ENCODE assay signal across 8 mouse cellular contexts in the genomic region with DNA sequence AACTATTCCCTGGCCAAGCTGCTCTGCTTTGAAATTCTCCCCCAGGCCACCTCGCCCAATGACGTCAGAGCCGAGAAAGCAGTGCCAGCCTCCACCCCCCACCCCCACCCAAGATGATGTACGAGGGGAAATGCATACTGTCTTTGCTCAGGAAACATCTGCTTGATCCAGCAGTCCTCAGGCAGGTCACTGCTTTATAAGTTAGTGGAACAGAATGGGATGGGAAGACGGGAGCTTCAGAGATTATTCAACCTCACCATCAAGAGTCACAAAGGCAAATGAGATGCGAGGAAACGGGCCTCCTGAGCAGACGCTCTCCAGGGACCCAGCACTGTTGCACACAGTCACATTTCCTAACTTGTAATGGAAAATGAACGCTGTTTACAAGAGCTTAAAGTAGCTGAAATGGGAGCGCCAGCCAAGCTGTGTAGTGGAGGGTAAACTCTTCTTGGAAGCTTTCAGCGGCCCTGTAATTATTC. TPM values are rescaled to one million over a fixed set of nuclear protein-coding genes. Genes with fewer than 3 reads are reported as not detected.
DNase-seq lines count a peak whose midpoint lies in the region; ATAC-seq and TF ChIP-seq lines count a peak whose summit lies in the region.

No protein-coding gene starts in this region.

- peak overlapping the region in 2 of 3 experiments; percentile 13 to 29 for H3K4me3 ChIP-seq in CH12.LX (replicated peaks in 1 of 3; ENCODE audit: low read depth in 2 of 3, low read length in 2 of 3, poor library complexity in 1 of 3)
- no peak overlapping the region for H3K4me3 ChIP-seq in left cerebral cortex, adult 2 months

- in situ Hi-C loops in CH12.LX (cut with MboI; ENCODE audit: low pct_ligation_motif_present, low pct_unique_long_range_greater_than_20kb, low sequenced_read_pairs) = loop anchor here (25.0 kb wide), 1 partner anchor 634 kb away; no protein-coding TSS in a partner anchor

- TF ChIP-seq EP300 in CH12.LX (IDR thresholded peaks at IDR 0.05; ENCODE audit: low read length) = peak; percentile 90

- ATAC-seq in megakaryocyte progenitor cell, adult 5-6 weeks (replicated peaks; ENCODE audit: poor library complexity) = 0 out of 2 replicates have a peak, but pooled peaks have one; percentile 17

- DNase-seq in CH12.LX (ENCODE audit: extremely low read depth) = peak; percentile 91
- peak; percentile 32 to 61 for DNase-seq in adrenal gland, postnatal 36 days
- DNase-seq in heart, adult 18-20 months = peak; percentile 49 to 59
- peak; percentile 44 to 66 for DNase-seq in kidney, adult 8-10 months
- no peak for DNase-seq in B cell, adult 2 months
- no peak for DNase-seq in left cerebral cortex, adult 2 months (ENCODE audit: extremely low spot score in 1 of 2, low spot score in 2 of 2)
- no peak for DNase-seq in testis, postnatal 14 days (ENCODE audit: low spot score)

- H3K4me2 ChIP-seq in CH12.LX (ENCODE audit: insufficient read depth, low read depth, poor library complexity, severe bottlenecking) = peak overlapping the region; percentile 70

- intact Hi-C loops in left cerebral cortex, adult 2 months (cut with DNase I) = loop anchor here (2.0 kb wide), 1 partner anchor 46 kb away; no protein-coding TSS in a partner anchor

- no peak overlapping the region for H3K27ac ChIP-seq in CH12.LX (ENCODE audit: insufficient read depth, low read depth)
- no peak overlapping the region for H3K27ac ChIP-seq in left cerebral cortex, adult 2 months

- peaks cover 32 to 53% of the 10 kb centered on the region in 2 experiments for H3K4me1 ChIP-seq in CH12.LX (ENCODE audit: control insufficient read depth in 1 of 2, insufficient read depth in 2 of 2)

- peak overlapping the region; percentile 21; the same call in 1 of the 2 replicates for H3K9ac ChIP-seq in CH12.LX (ENCODE audit: insufficient read depth, low read depth)

- no peaks in the 10 kb centered on the region for H3K36me3 ChIP-seq in CH12.LX (replicated peaks in 1 of 2; ENCODE audit: control insufficient read depth in 1 of 2, insufficient read depth in 1 of 2, low read length in 1 of 2)

- dilution Hi-C loops in CH12.LX (cut with MboI; ENCODE audit: extremely low pct_ligation_motif_present, extremely low pct_unique_long_range_greater_than_20kb, low sequenced_read_pairs) = no loop called here

- H3K9me3 ChIP-seq in CH12.LX (replicated peaks; ENCODE audit: low read length) = peaks cover 4% of the 10 kb centered on the region

- no peaks in the 10 kb centered on the region for H3K27me3 ChIP-seq in CH12.LX (replicated peaks)

- H3K79me2 ChIP-seq in CH12.LX (replicated peaks; ENCODE audit: control insufficient read depth, extremely low read depth, insufficient read depth, poor library complexity, severe bottlenecking) = no peaks in the 10 kb centered on the region

- no peak for TF ChIP-seq RAD21 in CH12.LX (IDR thresholded peaks at IDR 0.05; ENCODE audit: low read depth, low read length)

- TF ChIP-seq POLR2A in CH12.LX (IDR thresholded peaks at IDR 0.05; ENCODE audit: low read depth, low read length) = no peak

- TF ChIP-seq CTCF in CH12.LX (conservative IDR thresholded peaks at IDR 0.05 in 1 of 2, IDR thresholded peaks at IDR 0.05 in 1 of 2; ENCODE audit: low read depth in 2 of 2, low read length in 2 of 2) = no peak
- no peak for TF ChIP-seq CTCF in left cerebral cortex, adult 2 months (IDR thresholded peaks at IDR 0.05)

TF ChIP-seq in CH12.LX, 34 proteins besides CTCF, POLR2A, EP300 and RAD21:
- TF ChIP-seq SIN3A (IDR thresholded peaks at IDR 0.05; ENCODE audit: low read length) = peak; percentile 70
- TF ChIP-seq ZC3H11A (IDR thresholded peaks at IDR 0.05; ENCODE audit: low read depth, low read length) = no peak
- TF ChIP-seq IRF4 (IDR thresholded peaks at IDR 0.05; ENCODE audit: low read depth, low read length) = peak; percentile 88
- TF ChIP-seq TBP (conservative IDR thresholded peaks at IDR 0.05; ENCODE audit: low read depth, low read length) = no peak
- peak; percentile 12; the same call in 1 of the 2 replicates for TF ChIP-seq NELFE (IDR thresholded peaks at IDR 0.05; ENCODE audit: low read depth, low read length)
- peak; percentile 52; the same call in 1 of the 2 replicates for TF ChIP-seq MAFK (IDR thresholded peaks at IDR 0.05; ENCODE audit: insufficient replicate concordance, low read length)
- no peak; the same call in 1 of the 2 replicates for TF ChIP-seq RCOR1 (conservative IDR thresholded peaks at IDR 0.05; ENCODE audit: low read depth, low read length)
- no peak for TF ChIP-seq USF2 (conservative IDR thresholded peaks at IDR 0.05; ENCODE audit: low read depth, low read length)
- peak; percentile 85 for TF ChIP-seq TCF12 (IDR thresholded peaks at IDR 0.05; ENCODE audit: low read depth, low read length)
- TF ChIP-seq NRF1 (IDR thresholded peaks at IDR 0.05; ENCODE audit: low read depth, low read length) = 0 out of 2 replicates have a peak, but pooled peaks have one; percentile 15
- TF ChIP-seq MAX (IDR thresholded peaks at IDR 0.05; ENCODE audit: low read length) = no peak
- no peak for TF ChIP-seq CHD1 (IDR thresholded peaks at IDR 0.05; ENCODE audit: low read depth, low read length)
- TF ChIP-seq MYC (IDR thresholded peaks at IDR 0.05; ENCODE audit: low read depth, low read length) = no peak; the same call in 1 of the 2 replicates
- peak; percentile 43; the same call in 1 of the 2 replicates for TF ChIP-seq ELF1 (IDR thresholded peaks at IDR 0.05; ENCODE audit: low read depth, low read length)
- no peak for TF ChIP-seq ZKSCAN1 (IDR thresholded peaks at IDR 0.05; ENCODE audit: borderline replicate concordance, low read depth, low read length)
- TF ChIP-seq ZMIZ1 (IDR thresholded peaks at IDR 0.05; ENCODE audit: low read depth, low read length) = no peak
- TF ChIP-seq ETS1 (conservative IDR thresholded peaks at IDR 0.05; ENCODE audit: low read depth, low read length) = peak; percentile 87
- TF ChIP-seq CHD2 (IDR thresholded peaks at IDR 0.05; ENCODE audit: low read length) = peak; percentile 80; the same call in 1 of the 2 replicates
- peak; percentile 90 for TF ChIP-seq BHLHE40 (IDR thresholded peaks at IDR 0.05; ENCODE audit: low read depth, low read length)
- TF ChIP-seq KAT2A (IDR thresholded peaks at IDR 0.05; ENCODE audit: insufficient replicate concordance, low read length) = no peak
- TF ChIP-seq GABPA (IDR thresholded peaks at IDR 0.05; ENCODE audit: insufficient replicate concordance, low read depth, low read length) = no peak
- no peak for TF ChIP-seq SMC3 (IDR thresholded peaks at IDR 0.05; ENCODE audit: low read depth, low read length)
- TF ChIP-seq E2F4 (IDR thresholded peaks at IDR 0.05; ENCODE audit: insufficient replicate concordance, low read depth, low read length) = no peak
- TF ChIP-seq MEF2A (IDR thresholded peaks at IDR 0.05; ENCODE audit: borderline replicate concordance, low read depth, low read length) = peak; percentile 56; the same call in 1 of the 2 replicates
- TF ChIP-seq ZNF384 (IDR thresholded peaks at IDR 0.05; ENCODE audit: low read depth, low read length) = peak; percentile 49
- TF ChIP-seq USF1 (IDR thresholded peaks at IDR 0.05; ENCODE audit: low read depth, low read length) = no peak
- peak; percentile 45; the same call in 1 of the 2 replicates for TF ChIP-seq JUND (conservative IDR thresholded peaks at IDR 0.05; ENCODE audit: low read depth, low read length)
- peak; percentile 33; the same call in 1 of the 2 replicates for TF ChIP-seq JUN (IDR thresholded peaks at IDR 0.05; ENCODE audit: insufficient read depth, low read depth, low read length)
- TF ChIP-seq MAZ (IDR thresholded peaks at IDR 0.05; ENCODE audit: low read depth, low read length) = peak; percentile 63; the same call in 1 of the 2 replicates
- peak; percentile 44; the same call in 1 of the 2 replicates for TF ChIP-seq MXI1 (IDR thresholded peaks at IDR 0.05; ENCODE audit: low read depth, low read length)
- no peak for TF ChIP-seq POLR2AphosphoS2 (IDR thresholded peaks at IDR 0.05; ENCODE audit: low read depth, low read length)
- peak; percentile 24; the same call in 1 of the 2 replicates for TF ChIP-seq HCFC1 (IDR thresholded peaks at IDR 0.05; ENCODE audit: low read depth, low read length)
- no peak for TF ChIP-seq PAX5 (IDR thresholded peaks at IDR 0.05; ENCODE audit: low read length)
- no peak for TF ChIP-seq UBTF (IDR thresholded peaks at IDR 0.05; ENCODE audit: low read depth, low read length)

RNA-seq across cellular contexts. Expression of gene Pctp, which starts 24.3 kb away (rescaled TPM):
- total RNA-seq in CH12.LX (2012; rRNA removed) (23.0 and 24.6 TPM in 2 replicates), CH12.LX (2014; rRNA removed) (26.0 and 28.0 TPM in 2 replicates)
- polyA plus RNA-seq in CH12.LX (2012; ENCODE audit: insufficient read length, low read depth) = 31.5 and 31.8 TPM in 2 replicates
- total RNA-seq in adrenal gland, postnatal 36 days (2021) = 1 to 10 TPM; 5.0 to 9.0 TPM
- total RNA-seq in heart, adult 18-20 months (2021) = 1 to 10 TPM; 4.0 to 4.7 TPM
- total RNA-seq in megakaryocyte progenitor cell, adult 5-6 weeks (2015) = 14.3 and 17.8 TPM in 2 replicates
- 24.9 and 25.4 TPM in 2 replicates for total RNA-seq in megakaryocyte progenitor cell, adult 5-6 weeks (2017)
- total RNA-seq in left cerebral cortex, adult 2 months (2021) = 1 to 10 TPM; 1.1 to 1.3 TPM

RNA-seq across cellular contexts. Expression of gene Tmem100, which starts 51.8 kb away (rescaled TPM):
- total RNA-seq in CH12.LX (2012; rRNA removed) (0.17 and 0.30 TPM in 2 replicates), CH12.LX (2014; rRNA removed) (1.0 and 1.2 TPM in 2 replicates)
- polyA plus RNA-seq in CH12.LX (2012; ENCODE audit: insufficient read length, low read depth) = 3.5 and 3.6 TPM in 2 replicates
- total RNA-seq in adrenal gland, postnatal 36 days (2021) = 1 to 10 TPM; 3.3 to 7.1 TPM
- total RNA-seq in heart, adult 18-20 months (2021) = 10 to 100 TPM in 1 of 2 experiments, 1 to 10 TPM in 1; 9.8 to 15.2 TPM
- 0.22 TPM in 1 of 2 replicates, not detected in the other for total RNA-seq in megakaryocyte progenitor cell, adult 5-6 weeks (2015)
- 0.17 TPM in 1 of 2 replicates, not detected in the other for total RNA-seq in megakaryocyte progenitor cell, adult 5-6 weeks (2017)
- total RNA-seq in left cerebral cortex, adult 2 months (2021) = 10 to 100 TPM; 15.9 TPM

Comparison
In these comparisons a context has a peak if more than half of its experiments do, and no peak if none do; other contexts are left out.
1. DNase-seq: peak in CH12.LX (single experiment), adrenal gland, postnatal 36 days (2 of 2), heart, adult 18-20 months (2 of 2) and kidney, adult 8-10 months (2 of 2); none in B cell, adult 2 months (0 of 2), left cerebral cortex, adult 2 months (0 of 2) and testis, postnatal 14 days (single experiment).